Mouse (Mus musculus) thymus, adult 2 months (tissue): ENCODE results near the gene Wnt10a. TPM values are rescaled to one million over a fixed set of nuclear protein-coding genes. Genes with fewer than 3 reads are reported as not detected.

Experiments used
- DNase-seq: peaks from one replicate; pipeline ENCODE4 v3.0.0; 2021
- H3K27ac ChIP-seq: fragments of 200-500 bp; 2 replicates; pipeline ENCODE4 v1.5.1; 2012; ENCODE audit warnings: low read length, control low read depth; ENCODE audit not compliant: control insufficient read depth, insufficient read depth
- H3K27me3 ChIP-seq: fragments of 200-500 bp; 2 replicates; pipeline ENCODE4 v1.6.1; 2012; ENCODE audit warnings: mild to moderate bottlenecking, low read length, moderate library complexity, mixed read lengths; ENCODE audit not compliant: control insufficient read depth, insufficient read depth
- H3K36me3 ChIP-seq: fragments of 200-500 bp; 2 replicates; pipeline ENCODE4 v1.6.1; 2012; ENCODE audit warnings: mild to moderate bottlenecking, low read length, moderate library complexity; ENCODE audit not compliant: control insufficient read depth, insufficient read depth
- H3K4me1 ChIP-seq: fragments of 200-500 bp; replicated peaks from 2 replicates; pipeline ENCODE4 v1.6.1; 2012; ENCODE audit warnings: low read length; ENCODE audit not compliant: control insufficient read depth, insufficient read depth
- H3K4me3 ChIP-seq: fragments of 200-500 bp; 2 replicates; pipeline ENCODE4 v1.5.1; 2012; ENCODE audit warnings: mild to moderate bottlenecking, low read length, control low read depth, moderate library complexity; ENCODE audit not compliant: control insufficient read depth, insufficient read depth
- CTCF ChIP-seq: fragments of 200-500 bp; IDR thresholded peaks from 2 replicates; pipeline ENCODE4 v1.5.1; 2012; ENCODE audit warnings: mild to moderate bottlenecking, control low read depth, low read length, moderate library complexity, borderline replicate concordance; ENCODE audit not compliant: control insufficient read depth, poor library complexity, insufficient read depth; ENCODE audit errors: extremely low read depth
- POLR2A ChIP-seq: fragments of 200-500 bp; IDR thresholded peaks from 2 replicates; pipeline ENCODE4 v1.6.1; 2012; ENCODE audit warnings: mild to moderate bottlenecking, low read length, control low read depth, moderate library complexity; ENCODE audit not compliant: control insufficient read depth, poor library complexity, insufficient read depth; ENCODE audit errors: extremely low read depth
- WGBS: fragments of 180-500 bp; shearing (Covaris S2); methylation state at CpG from one replicate; pipeline ENCODE4 v1.1.7; 2018; 5-methylcytosine and 5-hydroxymethylcytosine counted together
- polyA plus RNA-seq: library from polyadenylated mRNA; depleted of rRNA; stranded (reverse); fragments of >200 nt; gene quantifications from 2 replicates; pipeline ENCODE4 v1.2.3, GENCODE M21; 2012; rRNA removed

Gene Wnt10a
- polyA plus RNA-seq, 1 experiment = 5.3 TPM

- no peak overlapping the region for H3K27ac ChIP-seq
- no peaks in the 10 kb centered on the region for H3K36me3 ChIP-seq
- TF ChIP-seq POLR2A (no peak), CTCF (no peak)
- peaks cover 13% of the 10 kb centered on the region; the same call in 1 of the 2 replicates for H3K4me1 ChIP-seq
- peaks cover 21% of the 10 kb centered on the region for H3K27me3 ChIP-seq
- no peak for DNase-seq
- H3K4me3 ChIP-seq = no peak overlapping the region
- WGBS = 23% methylated on average over 6 of the region's 6 CpGs
Observed at GRCm38 (mm10) chr1:74851001-74851775, 59.9 kb downstream of the Wnt10a start.

Other genes with a start within 250 kb of the Wnt10a start
- gene Plcd4, start 248.6 kb upstream of the Wnt10a start, polyA plus RNA-seq = 0.24 and 0.33 TPM in 2 replicates
- gene Usp37, start 247.2 kb upstream of the Wnt10a start, polyA plus RNA-seq = 7.3 and 8.6 TPM in 2 replicates
- 28.4 and 30.3 TPM in 2 replicates for gene Zfp142, start 203.3 kb upstream of the Wnt10a start, polyA plus RNA-seq
- gene Bcs1l, start 203.2 kb upstream of the Wnt10a start, polyA plus RNA-seq = 14.7 and 17.3 TPM in 2 replicates
- 68.0 and 82.4 TPM in 2 replicates for gene Rnf25, start 190.1 kb upstream of the Wnt10a start, polyA plus RNA-seq
- 2.6 and 3.7 TPM in 2 replicates for gene Stk36, start 190.1 kb upstream of the Wnt10a start, polyA plus RNA-seq
- gene Ttll4, start 129.8 kb upstream of the Wnt10a start, polyA plus RNA-seq = 45.7 and 51.4 TPM in 2 replicates
- gene Cyp27a1, start 77.9 kb upstream of the Wnt10a start, polyA plus RNA-seq = 9.5 and 10.7 TPM in 2 replicates
- gene Prkag3, start 42.3 kb upstream of the Wnt10a start, polyA plus RNA-seq = 0.10 and 0.38 TPM in 2 replicates
- 1.8 and 1.9 TPM in 2 replicates for gene Wnt6, start 19.6 kb upstream of the Wnt10a start, polyA plus RNA-seq
- 0.31 and 0.34 TPM in 2 replicates for gene Cdk5r2, start 63.4 kb downstream of the Wnt10a start, polyA plus RNA-seq
- gene Fev, start 93.9 kb downstream of the Wnt10a start, polyA plus RNA-seq = 0.24 and 0.26 TPM in 2 replicates
- gene Cryba2, start 101.6 kb downstream of the Wnt10a start, polyA plus RNA-seq = 1.0 and 1.5 TPM in 2 replicates
- 0.48 and 0.69 TPM in 2 replicates for gene Cfap65, start 144.1 kb downstream of the Wnt10a start, polyA plus RNA-seq
- gene Ihh, start 160.2 kb downstream of the Wnt10a start, polyA plus RNA-seq = 0.75 and 0.94 TPM in 2 replicates